Mouse (Mus musculus): Measurements from ENCODE around the gene Rps13. TPM values are rescaled to one million over a fixed set of nuclear protein-coding genes. Genes with fewer than 3 reads are reported as not detected.

The Rps13 gene
- total and polyA plus RNA-seq, 2 experiments: 125 to 198 TPM

- Histone ChIP-seq H3K4me1 (ENCODE audit: control insufficient read depth, insufficient read depth, low read length) (peaks cover 8% of the 10 kb centered on the region), H3K27me3 (ENCODE audit: control insufficient read depth, insufficient read depth, low read length) (no peaks in the 10 kb centered on the region), H3K9ac (ENCODE audit: low read depth, low read length) (no peak overlapping the region), H3K36me3 (ENCODE audit: control insufficient read depth, insufficient read depth, low read length) (no peaks in the 10 kb centered on the region), H3K4me3 (ENCODE audit: insufficient read depth, low read depth, low read length) (no peak overlapping the region), H3K27ac (replicated peaks; ENCODE audit: insufficient read depth, low read depth, low read length) (no peak overlapping the region), H3K79me2 (ENCODE audit: control insufficient read depth, insufficient read depth, low read length) (peaks cover 12% of the 10 kb centered on the region; the same call in 1 of the 2 replicates)
- 51% methylated on average over 4 of the region's 4 CpGs for WGBS
- TF ChIP-seq POLR2A (IDR thresholded peaks at IDR 0.05; ENCODE audit: extremely low read depth, insufficient read depth, low read length): no peak
- TF ChIP-seq CTCF (IDR thresholded peaks at IDR 0.05; ENCODE audit: low read depth, low read length): no peak
- peak; percentile 44 for DNase-seq (ENCODE audit: extremely low read depth, low read depth, low spot score)
Observed at GRCm38 (mm10) chr7:116301144-116301543, 32.9 kb downstream of the Rps13 start.

- DNase-seq (ENCODE audit: extremely low read depth, low read depth, low spot score): no peak
- 60% methylated on average over 2 of the region's 2 CpGs for WGBS
- no peak for TF ChIP-seq POLR2A (IDR thresholded peaks at IDR 0.05; ENCODE audit: extremely low read depth, insufficient read depth, low read length)
- TF ChIP-seq CTCF (IDR thresholded peaks at IDR 0.05; ENCODE audit: low read depth, low read length): no peak
- no peaks in the 10 kb centered on the region for H3K27me3 ChIP-seq (ENCODE audit: control insufficient read depth, insufficient read depth, low read length)
- peaks cover 8% of the 10 kb centered on the region for H3K4me1 ChIP-seq (ENCODE audit: control insufficient read depth, insufficient read depth, low read length)
- no peak overlapping the region for H3K27ac ChIP-seq (replicated peaks; ENCODE audit: insufficient read depth, low read depth, low read length)
- 0 out of 2 replicates have a peak, but pooled peaks cover 7% of the 10 kb centered on the region for H3K79me2 ChIP-seq (ENCODE audit: control insufficient read depth, insufficient read depth, low read length)
- no peak overlapping the region for H3K4me3 ChIP-seq (ENCODE audit: insufficient read depth, low read depth, low read length)
- H3K9ac ChIP-seq (ENCODE audit: low read depth, low read length): no peak overlapping the region
- no peaks in the 10 kb centered on the region for H3K36me3 ChIP-seq (ENCODE audit: control insufficient read depth, insufficient read depth, low read length)
Observed at GRCm38 (mm10) chr7:116298851-116299250, 35.1 kb downstream of the Rps13 start.

- DNase-seq (ENCODE audit: extremely low read depth, low read depth, low spot score): no peak
- TF ChIP-seq CTCF (IDR thresholded peaks at IDR 0.05; ENCODE audit: low read depth, low read length) (no peak), POLR2A (IDR thresholded peaks at IDR 0.05; ENCODE audit: extremely low read depth, insufficient read depth, low read length) (no peak)
- 47% methylated on average over 10 of the region's 10 CpGs for WGBS
- Histone ChIP-seq H3K9ac (ENCODE audit: low read depth, low read length) (no peak overlapping the region), H3K4me1 (ENCODE audit: control insufficient read depth, insufficient read depth, low read length) (peaks cover 8% of the 10 kb centered on the region), H3K36me3 (ENCODE audit: control insufficient read depth, insufficient read depth, low read length) (no peaks in the 10 kb centered on the region), H3K27ac (replicated peaks; ENCODE audit: insufficient read depth, low read depth, low read length) (no peak overlapping the region), H3K79me2 (ENCODE audit: control insufficient read depth, insufficient read depth, low read length) (0 out of 2 replicates have a peak, but pooled peaks cover 5% of the 10 kb centered on the region), H3K4me3 (ENCODE audit: insufficient read depth, low read depth, low read length) (no peak overlapping the region), H3K27me3 (ENCODE audit: control insufficient read depth, insufficient read depth, low read length) (no peaks in the 10 kb centered on the region)
Observed at GRCm38 (mm10) chr7:116298389-116298788, 35.6 kb downstream of the Rps13 start.

GRCm38 (mm10) chr7:116294961-116295360, 39.0 kb downstream of the Rps13 start:
- no peaks in the 10 kb centered on the region for H3K36me3 ChIP-seq (ENCODE audit: control insufficient read depth, insufficient read depth, low read length)
- 0 out of 2 replicates have a peak, but pooled peaks cover 3% of the 10 kb centered on the region for H3K79me2 ChIP-seq (ENCODE audit: control insufficient read depth, insufficient read depth, low read length)
- TF ChIP-seq CTCF (IDR thresholded peaks at IDR 0.05; ENCODE audit: low read depth, low read length): no peak
- TF ChIP-seq POLR2A (IDR thresholded peaks at IDR 0.05; ENCODE audit: extremely low read depth, insufficient read depth, low read length): no peak
- no peak overlapping the region for H3K9ac ChIP-seq (ENCODE audit: low read depth, low read length)
- peaks cover 13% of the 10 kb centered on the region for H3K4me1 ChIP-seq (ENCODE audit: control insufficient read depth, insufficient read depth, low read length)
- DNase-seq (ENCODE audit: extremely low read depth, low read depth, low spot score): no peak
- H3K4me3 ChIP-seq (ENCODE audit: insufficient read depth, low read depth, low read length): no peak overlapping the region
- WGBS: 80% methylated on average over 3 of the region's 3 CpGs
- no peaks in the 10 kb centered on the region for H3K27me3 ChIP-seq (ENCODE audit: control insufficient read depth, insufficient read depth, low read length)
- H3K27ac ChIP-seq (replicated peaks; ENCODE audit: insufficient read depth, low read depth, low read length): no peak overlapping the region

GRCm38 (mm10) chr7:116292377-116292776, 41.6 kb downstream of the Rps13 start:
- Histone ChIP-seq H3K27me3 (ENCODE audit: control insufficient read depth, insufficient read depth, low read length) (no peaks in the 10 kb centered on the region), H3K79me2 (ENCODE audit: control insufficient read depth, insufficient read depth, low read length) (peaks cover 7% of the 10 kb centered on the region; the same call in 1 of the 2 replicates), H3K9ac (ENCODE audit: low read depth, low read length) (no peak overlapping the region), H3K4me1 (ENCODE audit: control insufficient read depth, insufficient read depth, low read length) (peaks cover 18% of the 10 kb centered on the region), H3K27ac (replicated peaks; ENCODE audit: insufficient read depth, low read depth, low read length) (no peak overlapping the region), H3K4me3 (ENCODE audit: insufficient read depth, low read depth, low read length) (no peak overlapping the region), H3K36me3 (ENCODE audit: control insufficient read depth, insufficient read depth, low read length) (no peaks in the 10 kb centered on the region)
- 21% methylated on average over 5 of the region's 5 CpGs for WGBS
- TF ChIP-seq POLR2A (IDR thresholded peaks at IDR 0.05; ENCODE audit: extremely low read depth, insufficient read depth, low read length): no peak
- TF ChIP-seq CTCF (IDR thresholded peaks at IDR 0.05; ENCODE audit: low read depth, low read length): no peak
- DNase-seq (ENCODE audit: extremely low read depth, low read depth, low spot score): peak; percentile 85

- DNase-seq (ENCODE audit: extremely low read depth, low read depth, low spot score): peak; percentile 84
- H3K36me3 ChIP-seq (ENCODE audit: control insufficient read depth, insufficient read depth, low read length): no peaks in the 10 kb centered on the region
- H3K27ac ChIP-seq (replicated peaks; ENCODE audit: insufficient read depth, low read depth, low read length): no peak overlapping the region
- H3K4me1 ChIP-seq (ENCODE audit: control insufficient read depth, insufficient read depth, low read length): peaks cover 24% of the 10 kb centered on the region
- H3K9ac ChIP-seq (ENCODE audit: low read depth, low read length): no peak overlapping the region
- H3K79me2 ChIP-seq (ENCODE audit: control insufficient read depth, insufficient read depth, low read length): peaks cover 7% of the 10 kb centered on the region; the same call in 1 of the 2 replicates
- no peak for TF ChIP-seq POLR2A (IDR thresholded peaks at IDR 0.05; ENCODE audit: extremely low read depth, insufficient read depth, low read length)
- TF ChIP-seq CTCF (IDR thresholded peaks at IDR 0.05; ENCODE audit: low read depth, low read length): no peak
- WGBS: 17% methylated on average over 1 of the region's 1 CpGs
- H3K27me3 ChIP-seq (ENCODE audit: control insufficient read depth, insufficient read depth, low read length): no peaks in the 10 kb centered on the region
- no peak overlapping the region for H3K4me3 ChIP-seq (ENCODE audit: insufficient read depth, low read depth, low read length)
Observed at GRCm38 (mm10) chr7:116290559-116290958, 43.4 kb downstream of the Rps13 start.

All from liver, adult 2 months (tissue).